Mouse (Mus musculus): Measurements from ENCODE around the gene Lurap1. TPM values are rescaled to one million over a fixed set of nuclear protein-coding genes. Genes with fewer than 3 reads are reported as not detected.

Gene Lurap1
- polyA plus RNA-seq, 1 experiment from 2014 or later, result 2.8 TPM

DNA sequence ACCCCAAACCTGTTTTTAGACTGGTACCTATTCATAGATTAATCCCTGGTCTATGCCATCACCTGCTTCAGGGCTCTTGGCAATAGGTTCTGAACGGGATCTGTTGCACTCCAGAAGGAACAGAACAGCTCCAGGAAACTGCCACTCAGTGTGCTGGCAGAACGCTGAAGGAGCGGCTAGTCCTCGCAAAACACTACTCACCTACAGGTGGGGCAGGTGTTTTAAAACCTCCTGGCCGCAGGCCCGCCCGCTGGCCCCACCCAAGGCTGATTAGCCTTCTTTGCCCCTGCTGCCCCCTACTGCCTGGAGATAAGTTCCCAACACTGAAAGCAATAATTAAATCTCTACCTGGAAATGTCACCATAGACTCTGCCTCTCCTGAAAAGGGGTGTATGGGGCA, 16.3 kb upstream of the Lurap1 start, which contains the start of gene Tspan1:
Gene Tspan1, minus strand, starts transcription at position 198 of the 400 bp plus-strand sequence.
- DNase-seq (ENCODE audit: low spot score), result no peak
- Histone ChIP-seq H3K4me2 (ENCODE audit: low read depth, low read length, severe bottlenecking) (no peak within 1 kb of the TSS), H3K9me3 (ENCODE audit: control insufficient read depth, low read length) (no peaks in the 10 kb centered on the region), H3K27me3 (ENCODE audit: control insufficient read depth, insufficient read depth, low read length) (no peaks in the 10 kb centered on the region), H3K4me3 (ENCODE audit: low read depth, low read length) (no peak within 1 kb of the TSS), H3K36me3 (ENCODE audit: control insufficient read depth, insufficient read depth, low read length) (no peaks in the 10 kb centered on the region), H3K9ac (ENCODE audit: low read length) (no peak within 1 kb of the TSS), H3K27ac (ENCODE audit: low read depth, low read length) (no peak within 1 kb of the TSS), H3K4me1 (replicated peaks; ENCODE audit: control insufficient read depth, insufficient read depth, low read length) (no peaks in the 10 kb centered on the region)
- 30% methylated on average over 7 of the region's 7 CpGs for WGBS
- no peak for ATAC-seq (replicated peaks; ENCODE audit: low FRiP score)

DNA sequence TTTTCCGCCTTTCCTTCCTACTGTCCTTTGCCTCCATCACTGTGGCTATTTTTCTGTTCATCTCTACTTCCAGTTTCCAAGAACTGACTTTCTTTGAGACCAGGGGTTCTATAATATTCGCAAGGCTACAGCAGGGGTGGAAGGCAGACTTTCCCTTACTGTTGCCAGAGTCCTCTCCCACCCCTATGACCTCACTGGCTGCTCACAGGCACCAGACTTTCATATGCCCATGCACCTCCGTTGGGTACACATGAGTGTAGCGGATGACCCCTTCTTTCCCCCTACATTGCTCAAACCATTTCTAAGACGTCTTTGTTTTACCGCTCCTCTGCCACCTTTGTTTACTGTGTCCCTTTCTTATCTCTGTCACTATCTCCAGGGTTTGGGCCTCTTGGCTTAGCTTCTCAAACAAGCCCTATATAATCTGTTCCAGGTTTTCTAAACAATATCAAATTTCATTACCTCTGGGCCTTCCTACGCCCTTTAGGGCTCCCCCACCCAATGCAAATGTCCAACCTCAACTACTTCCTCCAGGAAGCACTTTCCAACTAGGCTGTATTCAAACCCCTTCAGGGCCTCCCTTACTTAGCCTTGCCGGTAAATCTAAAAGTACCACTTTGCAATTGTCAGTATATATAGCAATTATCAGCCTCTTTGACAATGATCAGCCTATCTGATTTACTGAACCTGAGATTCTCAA, 14.7 kb upstream of the Lurap1 start:
- no peak overlapping the region for H3K4me2 ChIP-seq (ENCODE audit: low read depth, low read length, severe bottlenecking)
- H3K4me3 ChIP-seq (ENCODE audit: low read depth, low read length), result no peak overlapping the region
- ATAC-seq (replicated peaks; ENCODE audit: low FRiP score), result no peak
- no peak overlapping the region for H3K27ac ChIP-seq (ENCODE audit: low read depth, low read length)
- H3K4me1 ChIP-seq (replicated peaks; ENCODE audit: control insufficient read depth, insufficient read depth, low read length), result no peaks in the 10 kb centered on the region
- WGBS, result 79% methylated on average over 8 of the region's 8 CpGs
- DNase-seq (ENCODE audit: low spot score), result no peak
- no peaks in the 10 kb centered on the region for H3K36me3 ChIP-seq (ENCODE audit: control insufficient read depth, insufficient read depth, low read length)
- H3K9me3 ChIP-seq (ENCODE audit: control insufficient read depth, low read length), result no peaks in the 10 kb centered on the region
- no peaks in the 10 kb centered on the region for H3K27me3 ChIP-seq (ENCODE audit: control insufficient read depth, insufficient read depth, low read length)
- no peak overlapping the region for H3K9ac ChIP-seq (ENCODE audit: low read length)

DNA sequence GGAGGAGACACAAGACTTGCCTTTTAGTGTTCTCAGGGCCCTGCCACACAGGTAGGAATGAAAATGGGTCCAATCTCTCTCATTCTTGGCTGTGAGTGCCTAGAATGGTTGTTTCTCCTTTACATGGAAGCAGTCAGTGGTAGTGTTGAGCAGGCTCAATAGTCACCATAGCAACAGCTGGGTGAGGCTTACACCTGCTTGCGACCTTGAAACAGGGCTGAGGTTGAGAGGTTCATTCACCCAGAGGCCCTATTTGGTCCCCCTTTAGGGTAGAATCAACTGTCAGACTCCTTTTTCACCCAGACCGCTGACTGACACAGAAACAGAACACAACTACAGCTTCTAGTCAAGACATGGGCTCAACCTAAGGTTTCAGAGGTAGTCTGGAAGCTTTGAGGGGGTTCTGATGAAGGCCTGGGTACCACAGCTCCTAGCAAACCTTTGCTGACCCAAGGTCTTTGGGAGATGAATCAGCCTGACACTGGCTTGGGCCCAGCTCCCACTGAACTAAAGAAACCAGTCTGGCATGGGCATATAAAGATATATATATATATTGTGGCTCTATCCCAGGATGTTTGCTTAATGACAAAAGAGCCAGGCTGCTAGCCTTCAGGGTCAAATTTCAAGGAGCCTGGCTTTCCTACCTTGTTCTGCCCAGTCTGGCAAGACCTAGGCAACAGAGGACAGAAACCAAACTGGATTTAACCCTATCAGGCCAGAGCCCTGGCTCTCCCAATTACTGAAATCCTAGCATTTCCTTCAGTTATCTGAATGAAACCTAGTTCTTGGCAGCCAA, 13.8 kb upstream of the Lurap1 start:
- DNase-seq (ENCODE audit: low spot score) (no peak), ATAC-seq (replicated peaks; ENCODE audit: low FRiP score) (no peak)
- Histone ChIP-seq H3K27me3 (ENCODE audit: control insufficient read depth, insufficient read depth, low read length) (no peaks in the 10 kb centered on the region), H3K4me1 (replicated peaks; ENCODE audit: control insufficient read depth, insufficient read depth, low read length) (no peaks in the 10 kb centered on the region), H3K4me3 (ENCODE audit: low read depth, low read length) (no peak overlapping the region), H3K4me2 (ENCODE audit: low read depth, low read length, severe bottlenecking) (no peak overlapping the region), H3K9ac (ENCODE audit: low read length) (no peak overlapping the region), H3K27ac (ENCODE audit: low read depth, low read length) (no peak overlapping the region), H3K36me3 (ENCODE audit: control insufficient read depth, insufficient read depth, low read length) (no peaks in the 10 kb centered on the region), H3K9me3 (ENCODE audit: control insufficient read depth, low read length) (no peaks in the 10 kb centered on the region)
- WGBS, result 83% methylated on average over 2 of the region's 2 CpGs

DNA sequence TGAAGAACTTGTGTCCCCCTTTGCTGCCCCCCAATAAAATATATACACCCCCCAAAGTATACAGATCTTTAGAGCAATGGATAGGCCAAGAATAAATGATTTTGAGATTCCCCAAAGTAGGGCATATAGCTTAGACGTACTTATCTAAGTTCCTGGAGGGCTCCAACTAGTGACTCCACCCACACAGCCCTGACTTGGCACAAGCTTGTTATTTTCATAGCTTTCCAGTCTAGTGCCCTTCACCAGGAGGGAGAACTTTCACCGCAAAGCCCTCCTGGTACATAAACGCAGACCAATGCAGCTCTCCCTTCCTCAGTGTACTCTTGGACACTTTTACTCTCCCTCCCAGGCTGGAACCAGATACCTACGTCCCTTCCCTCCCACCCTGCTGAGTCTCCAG, 11.0 kb upstream of the Lurap1 start:
- no peak for ATAC-seq (replicated peaks; ENCODE audit: low FRiP score)
- Histone ChIP-seq H3K9ac (ENCODE audit: low read length) (no peak overlapping the region), H3K4me3 (ENCODE audit: low read depth, low read length) (no peak overlapping the region), H3K36me3 (ENCODE audit: control insufficient read depth, insufficient read depth, low read length) (peaks cover 2% of the 10 kb centered on the region; the same call in 1 of the 2 replicates), H3K4me1 (replicated peaks; ENCODE audit: control insufficient read depth, insufficient read depth, low read length) (no peaks in the 10 kb centered on the region), H3K27ac (ENCODE audit: low read depth, low read length) (no peak overlapping the region), H3K9me3 (ENCODE audit: control insufficient read depth, low read length) (no peaks in the 10 kb centered on the region), H3K4me2 (ENCODE audit: low read depth, low read length, severe bottlenecking) (no peak overlapping the region), H3K27me3 (ENCODE audit: control insufficient read depth, insufficient read depth, low read length) (no peaks in the 10 kb centered on the region)
- 88% methylated on average over 4 of the region's 4 CpGs for WGBS
- no peak for DNase-seq (ENCODE audit: low spot score)

DNA sequence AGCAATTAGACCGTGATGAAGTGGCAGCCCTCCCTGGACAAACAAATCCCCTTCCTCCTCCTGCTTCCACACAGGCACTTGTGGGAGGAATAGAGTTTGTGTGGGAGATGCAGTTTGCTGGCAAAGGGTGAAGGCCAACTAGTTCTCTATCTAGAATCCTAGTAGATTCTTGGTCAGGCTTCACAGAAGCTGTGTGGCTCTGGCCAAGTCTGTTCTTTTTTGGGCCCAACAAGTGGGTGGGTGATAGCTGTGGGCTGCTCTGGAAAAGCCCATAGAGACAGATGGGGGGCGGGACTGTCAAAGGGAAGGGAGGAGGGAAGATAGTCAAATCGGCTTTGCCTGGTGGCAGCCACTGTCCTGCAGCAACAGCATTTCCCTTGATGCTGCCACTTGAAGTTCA, 9.6 kb upstream of the Lurap1 start:
- ATAC-seq (replicated peaks; ENCODE audit: low FRiP score), result no peak
- H3K36me3 ChIP-seq (ENCODE audit: control insufficient read depth, insufficient read depth, low read length), result peaks cover 8% of the 10 kb centered on the region; the same call in 1 of the 2 replicates
- H3K4me1 ChIP-seq (replicated peaks; ENCODE audit: control insufficient read depth, insufficient read depth, low read length), result no peaks in the 10 kb centered on the region
- WGBS, result 91% methylated on average over 3 of the region's 3 CpGs
- H3K27me3 ChIP-seq (ENCODE audit: control insufficient read depth, insufficient read depth, low read length), result no peaks in the 10 kb centered on the region
- no peak overlapping the region for H3K4me3 ChIP-seq (ENCODE audit: low read depth, low read length)
- no peak overlapping the region for H3K4me2 ChIP-seq (ENCODE audit: low read depth, low read length, severe bottlenecking)
- H3K9ac ChIP-seq (ENCODE audit: low read length), result no peak overlapping the region
- DNase-seq (ENCODE audit: low spot score), result no peak
- no peak overlapping the region for H3K27ac ChIP-seq (ENCODE audit: low read depth, low read length)
- H3K9me3 ChIP-seq (ENCODE audit: control insufficient read depth, low read length), result no peaks in the 10 kb centered on the region

DNA sequence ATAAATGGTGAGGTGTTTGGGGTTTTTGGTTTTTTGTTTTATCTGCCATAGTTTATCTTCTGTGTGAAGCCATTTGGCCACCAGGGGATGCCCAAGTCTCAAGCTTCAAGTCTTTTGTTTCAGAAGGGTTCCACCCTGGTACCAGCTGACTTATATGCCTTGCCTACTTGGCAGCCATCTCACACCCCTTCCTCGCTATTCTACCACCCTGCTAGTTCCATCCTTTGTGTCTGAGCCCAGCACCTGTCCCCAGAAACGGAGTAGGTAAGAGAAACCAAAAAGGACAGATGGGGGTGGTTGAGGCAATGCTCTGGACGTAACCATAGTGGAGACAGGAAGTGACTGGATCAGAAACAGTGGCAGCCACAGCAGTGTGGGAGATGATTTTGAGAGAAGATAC, 8.8 kb upstream of the Lurap1 start:
- H3K9ac ChIP-seq (ENCODE audit: low read length), result no peak overlapping the region
- WGBS, result 83% methylated on average over 3 of the region's 3 CpGs
- no peaks in the 10 kb centered on the region for H3K4me1 ChIP-seq (replicated peaks; ENCODE audit: control insufficient read depth, insufficient read depth, low read length)
- H3K4me2 ChIP-seq (ENCODE audit: low read depth, low read length, severe bottlenecking), result no peak overlapping the region
- no peaks in the 10 kb centered on the region for H3K9me3 ChIP-seq (ENCODE audit: control insufficient read depth, low read length)
- H3K27ac ChIP-seq (ENCODE audit: low read depth, low read length), result no peak overlapping the region
- ATAC-seq (replicated peaks; ENCODE audit: low FRiP score) (no peak), DNase-seq (ENCODE audit: low spot score) (no peak)
- no peak overlapping the region for H3K4me3 ChIP-seq (ENCODE audit: low read depth, low read length)
- no peaks in the 10 kb centered on the region for H3K27me3 ChIP-seq (ENCODE audit: control insufficient read depth, insufficient read depth, low read length)
- H3K36me3 ChIP-seq (ENCODE audit: control insufficient read depth, insufficient read depth, low read length), result peaks cover 8% of the 10 kb centered on the region; the same call in 1 of the 2 replicates

DNA sequence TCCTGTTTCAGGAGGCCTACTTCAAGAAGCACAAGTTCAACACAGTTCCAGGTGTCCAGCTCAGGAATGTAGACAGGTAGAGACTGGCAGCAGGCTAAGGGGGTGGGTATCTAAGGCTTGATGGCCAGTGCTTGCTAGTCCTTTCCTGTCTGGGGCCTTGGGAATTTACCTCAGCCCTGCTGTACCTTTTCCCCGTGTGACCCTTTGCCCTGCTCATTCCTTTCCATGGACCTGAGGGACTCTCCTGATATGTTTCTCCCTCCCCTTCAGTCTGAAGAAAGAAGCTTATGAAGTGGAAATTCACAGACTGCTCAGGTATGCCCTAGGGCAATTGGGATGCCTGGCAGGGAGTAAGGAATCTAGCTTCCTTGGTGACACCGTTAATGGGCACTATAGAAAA, 6.7 kb upstream of the Lurap1 start:
- no peaks in the 10 kb centered on the region for H3K9me3 ChIP-seq (ENCODE audit: control insufficient read depth, low read length)
- H3K36me3 ChIP-seq (ENCODE audit: control insufficient read depth, insufficient read depth, low read length), result peaks cover 13% of the 10 kb centered on the region; the same call in 1 of the 2 replicates
- no peak for DNase-seq (ENCODE audit: low spot score)
- WGBS, result 86% methylated on average over 2 of the region's 2 CpGs
- no peak overlapping the region for H3K27ac ChIP-seq (ENCODE audit: low read depth, low read length)
- no peak overlapping the region for H3K4me3 ChIP-seq (ENCODE audit: low read depth, low read length)
- no peak overlapping the region for H3K4me2 ChIP-seq (ENCODE audit: low read depth, low read length, severe bottlenecking)
- no peaks in the 10 kb centered on the region for H3K4me1 ChIP-seq (replicated peaks; ENCODE audit: control insufficient read depth, insufficient read depth, low read length)
- no peak overlapping the region for H3K9ac ChIP-seq (ENCODE audit: low read length)
- no peak for ATAC-seq (replicated peaks; ENCODE audit: low FRiP score)
- H3K27me3 ChIP-seq (ENCODE audit: control insufficient read depth, insufficient read depth, low read length), result no peaks in the 10 kb centered on the region

DNA sequence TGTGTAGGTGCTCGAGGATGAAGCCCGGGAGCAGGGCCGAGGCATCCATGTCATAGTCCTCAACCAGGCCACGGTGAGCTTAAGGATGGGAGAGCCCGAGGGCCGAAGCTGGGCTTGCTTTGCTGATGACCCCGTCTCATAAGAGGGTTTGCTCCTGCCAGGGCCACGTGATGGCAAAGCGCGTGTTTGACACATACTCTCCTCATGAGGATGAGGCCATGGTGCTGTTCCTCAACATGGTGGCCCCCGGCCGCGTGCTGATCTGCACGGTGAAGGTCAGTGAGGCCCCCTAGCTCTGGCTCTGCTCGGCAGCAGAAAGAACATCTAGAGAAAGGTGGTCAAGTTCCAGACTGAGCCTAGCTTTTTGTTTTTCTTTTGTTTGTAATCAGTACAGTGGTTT, 1.6 kb upstream of the Lurap1 start:
- Histone ChIP-seq H3K4me1 (replicated peaks; ENCODE audit: control insufficient read depth, insufficient read depth, low read length) (peaks cover 6% of the 10 kb centered on the region), H3K9ac (ENCODE audit: low read length) (no peak overlapping the region), H3K27ac (ENCODE audit: low read depth, low read length) (no peak overlapping the region), H3K9me3 (ENCODE audit: control insufficient read depth, low read length) (no peaks in the 10 kb centered on the region), H3K4me2 (ENCODE audit: low read depth, low read length, severe bottlenecking) (no peak overlapping the region), H3K4me3 (ENCODE audit: low read depth, low read length) (no peak overlapping the region), H3K27me3 (ENCODE audit: control insufficient read depth, insufficient read depth, low read length) (no peaks in the 10 kb centered on the region), H3K36me3 (ENCODE audit: control insufficient read depth, insufficient read depth, low read length) (peaks cover 10% of the 10 kb centered on the region; the same call in 1 of the 2 replicates)
- ATAC-seq (replicated peaks; ENCODE audit: low FRiP score), result no peak
- DNase-seq (ENCODE audit: low spot score), result no peak
- 95% methylated on average over 15 of the region's 15 CpGs for WGBS

Data from forebrain, embryonic 11.5 days (tissue).